Mouse (Mus musculus) cerebral cortex, adult 2 months (tissue): ENCODE data around the gene Gimap8.

Experiments used
- WGBS: fragments of 180-500 bp; shearing (Covaris S2); methylation state at CpG from one replicate; pipeline ENCODE4 v1.1.7; 2018; 5-methylcytosine and 5-hydroxymethylcytosine counted together

Gimap8 gene

GRCm38 (mm10) chr6:48637811-48638500, 9.1 kb upstream of the Gimap8 start:
- 63% methylated on average over 6 of the region's 6 CpGs for WGBS

- WGBS = 73% methylated on average over 2 of the region's 2 CpGs
Measured at GRCm38 (mm10) chr6:48638553-48638952, 8.5 kb upstream of the Gimap8 start.

GRCm38 (mm10) chr6:48641391-48641790, 5.6 kb upstream of the Gimap8 start:
- WGBS = 86% methylated on average over 6 of the region's 6 CpGs

- WGBS = 15% methylated on average over 4 of the region's 4 CpGs
Measured at GRCm38 (mm10) chr6:48642764-48643292, 4.2 kb upstream of the Gimap8 start.

GRCm38 (mm10) chr6:48645660-48646308, 1.2 kb upstream of the Gimap8 start:
- 11% methylated on average over 12 of the region's 12 CpGs for WGBS

- 85% methylated on average over 4 of the region's 4 CpGs for WGBS
Measured at GRCm38 (mm10) chr6:48646309-48646690, 734 bp upstream of the Gimap8 start.

- 78% methylated on average over 2 of the region's 2 CpGs for WGBS
Measured at GRCm38 (mm10) chr6:48647611-48648010, 577 bp downstream of the Gimap8 start.

- WGBS = 88% methylated on average over 4 of the region's 4 CpGs
Measured at GRCm38 (mm10) chr6:48648779-48649178, 1.7 kb downstream of the Gimap8 start.

GRCm38 (mm10) chr6:48650041-48650440, 3.0 kb downstream of the Gimap8 start:
- 91% methylated on average over 9 of the region's 9 CpGs for WGBS

GRCm38 (mm10) chr6:48658721-48659120, 11.7 kb downstream of the Gimap8 start:
- WGBS = 87% methylated on average over 5 of the region's 5 CpGs

- whole genome bisulfite sequencing = 83% methylated on average over 4 of the region's 4 CpGs
Measured at GRCm38 (mm10) chr6:48664750-48665149, 17.7 kb downstream of the Gimap8 start.

- 96% methylated on average over 9 of the region's 9 CpGs for WGBS
Measured at GRCm38 (mm10) chr6:48665471-48665870, 18.4 kb downstream of the Gimap8 start.

GRCm38 (mm10) chr6:48666159-48666586, 19.1 kb downstream of the Gimap8 start:
- WGBS = 66% methylated on average over 7 of the region's 7 CpGs

- 69% methylated on average over 2 of the region's 2 CpGs for WGBS
Measured at GRCm38 (mm10) chr6:48669446-48669969, 22.5 kb downstream of the Gimap8 start.

GRCm38 (mm10) chr6:48674291-48675058, 27.4 kb downstream of the Gimap8 start:
- WGBS = 95% methylated on average over 9 of the region's 9 CpGs

- 61% methylated on average over 10 of the region's 10 CpGs for WGBS
Measured at GRCm38 (mm10) chr6:48675400-48675930, 28.4 kb downstream of the Gimap8 start.

GRCm38 (mm10) chr6:48675931-48676859, 29.2 kb downstream of the Gimap8 start, which contains the start of gene Gimap9:
Gimap9 (plus strand) TSS chr6:48676129.
- WGBS = 44% methylated on average over 13 of the region's 13 CpGs

GRCm38 (mm10) chr6:48676860-48677415, 29.9 kb downstream of the Gimap8 start:
- WGBS = 82% methylated on average over 5 of the region's 5 CpGs

- WGBS = 95% methylated on average over 17 of the region's 17 CpGs
Measured at GRCm38 (mm10) chr6:48677492-48678345, 30.7 kb downstream of the Gimap8 start.
